Mouse (Mus musculus): Measurements from ENCODE around the gene Olfr572. TPM values are rescaled to one million over a fixed set of nuclear protein-coding genes. Genes with fewer than 3 reads are reported as not detected.

The Olfr572 gene
- polyA plus RNA-seq (2015; fragmentation: Nextera tagmentation; extraction: Ambion mirVana) = not detected in 2 replicates

DNA sequence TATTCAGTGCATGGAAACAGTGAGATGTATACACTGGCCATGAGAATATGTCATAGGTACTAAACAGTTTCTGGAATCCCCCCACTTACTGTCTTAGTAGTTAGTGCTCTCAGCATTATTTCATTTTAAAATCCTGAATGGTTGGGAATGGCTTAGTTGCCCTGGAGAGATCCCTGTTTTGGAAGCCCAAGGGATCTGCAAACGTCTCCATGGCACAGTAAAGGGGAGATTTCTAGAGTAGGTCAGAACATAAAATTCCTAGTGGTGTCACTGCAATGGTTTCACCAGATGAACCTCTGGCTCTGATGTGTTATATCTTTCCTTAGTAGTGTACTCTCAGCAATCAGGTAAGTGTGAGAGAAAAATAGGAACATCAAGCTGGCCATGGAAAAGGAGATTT, at the start of gene Olfr572:
Gene Olfr572, plus strand, starts transcription at position 301 of the 400 bp plus-strand sequence.
- H3K4me1 ChIP-seq (ENCODE audit: control insufficient read depth, insufficient read depth, low read length) = no peaks in the 10 kb centered on the region
- WGBS = 48% methylated on average over 1 of the region's 1 CpGs

DNA sequence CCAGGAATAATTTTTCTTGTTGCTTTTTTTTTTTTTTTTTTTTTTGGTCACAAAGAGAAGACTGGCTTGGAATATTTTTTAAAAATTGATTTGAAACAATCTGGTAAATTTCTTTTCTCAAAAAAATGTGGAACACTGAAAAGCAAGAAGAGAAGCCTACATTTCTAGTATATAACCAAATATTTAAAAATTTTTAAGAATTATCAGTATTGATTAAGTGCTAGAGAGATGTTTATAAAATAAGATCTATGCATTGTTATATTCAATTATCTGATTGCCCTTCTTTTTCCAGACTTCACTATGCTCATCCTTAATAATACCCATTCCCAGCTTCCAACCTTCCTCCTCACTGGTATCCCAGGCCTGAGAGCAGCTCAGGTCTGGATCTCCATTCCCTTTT, 47.4 kb upstream of the Olfr572 start, which contains the start of gene Olfr568:
Gene Olfr568, plus strand, starts transcription at position 301 of the 400 bp plus-strand sequence.
- no peaks in the 10 kb centered on the region for H3K36me3 ChIP-seq (ENCODE audit: control insufficient read depth, insufficient read depth, low read length)
- H3K27ac ChIP-seq (ENCODE audit: low read length) = no peak within 1 kb of the TSS
- no peak within 1 kb of the TSS for H3K9ac ChIP-seq (ENCODE audit: low read depth, low read length)
- H3K9me3 ChIP-seq (ENCODE audit: control insufficient read depth, low read length) = no peaks in the 10 kb centered on the region
- no peak within 1 kb of the TSS for H3K4me3 ChIP-seq (ENCODE audit: low read length)
- ATAC-seq = no peak
- H3K4me1 ChIP-seq (ENCODE audit: control insufficient read depth, insufficient read depth, low read length) = no peaks in the 10 kb centered on the region
- no peak within 1 kb of the TSS for H3K4me2 ChIP-seq (ENCODE audit: low read depth, low read length)
- no peaks in the 10 kb centered on the region for H3K27me3 ChIP-seq (replicated peaks; ENCODE audit: control insufficient read depth, insufficient read depth, low read length)

More for the DNA sequence above, at the start of gene Olfr572:
- Histone ChIP-seq H3K27me3 (replicated peaks; ENCODE audit: control insufficient read depth, insufficient read depth, low read length) (no peaks in the 10 kb centered on the region), H3K27ac (ENCODE audit: low read length) (no peak within 1 kb of the TSS), H3K4me2 (ENCODE audit: low read depth, low read length) (no peak within 1 kb of the TSS), H3K36me3 (ENCODE audit: control insufficient read depth, insufficient read depth, low read length) (no peaks in the 10 kb centered on the region), H3K4me3 (ENCODE audit: low read length) (no peak within 1 kb of the TSS), H3K9ac (ENCODE audit: low read depth, low read length) (no peak within 1 kb of the TSS), H3K9me3 (ENCODE audit: control insufficient read depth, low read length) (no peaks in the 10 kb centered on the region)
- no peak for ATAC-seq

DNA sequence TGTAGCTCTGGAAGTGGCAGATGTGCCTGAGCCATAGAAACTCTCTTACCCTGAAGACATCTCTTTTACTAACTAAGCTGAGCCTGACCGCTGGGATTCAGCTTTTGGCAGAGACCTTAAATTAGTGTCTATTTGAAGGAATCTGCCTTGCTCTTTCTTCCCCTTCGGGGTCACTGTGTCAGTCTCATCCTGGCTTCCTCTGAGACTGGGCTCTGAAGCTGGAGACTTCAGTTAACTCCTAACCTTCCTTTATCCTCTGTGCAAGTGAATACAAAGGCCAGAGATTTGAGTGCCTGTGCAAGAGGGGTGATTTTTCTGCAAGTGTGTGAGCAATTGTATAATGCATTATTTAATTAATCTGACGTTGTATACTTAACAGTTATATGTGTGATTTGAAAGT, 33.4 kb upstream of the Olfr572 start, which contains the start of gene Olfr569:
Gene Olfr569, minus strand, starts transcription at position 101 of the 400 bp plus-strand sequence.
- 59% methylated on average over 3 of the region's 3 CpGs for WGBS
- no peak within 1 kb of the TSS for H3K4me2 ChIP-seq (ENCODE audit: low read depth, low read length)
- no peaks in the 10 kb centered on the region for H3K36me3 ChIP-seq (ENCODE audit: control insufficient read depth, insufficient read depth, low read length)
- no peak within 1 kb of the TSS for H3K9ac ChIP-seq (ENCODE audit: low read depth, low read length)
- H3K9me3 ChIP-seq (ENCODE audit: control insufficient read depth, low read length) = no peaks in the 10 kb centered on the region
- ATAC-seq = no peak
- no peaks in the 10 kb centered on the region for H3K4me1 ChIP-seq (ENCODE audit: control insufficient read depth, insufficient read depth, low read length)
- H3K27ac ChIP-seq (ENCODE audit: low read length) = no peak within 1 kb of the TSS
- H3K27me3 ChIP-seq (replicated peaks; ENCODE audit: control insufficient read depth, insufficient read depth, low read length) = no peaks in the 10 kb centered on the region
- H3K4me3 ChIP-seq (ENCODE audit: low read length) = no peak within 1 kb of the TSS

DNA sequence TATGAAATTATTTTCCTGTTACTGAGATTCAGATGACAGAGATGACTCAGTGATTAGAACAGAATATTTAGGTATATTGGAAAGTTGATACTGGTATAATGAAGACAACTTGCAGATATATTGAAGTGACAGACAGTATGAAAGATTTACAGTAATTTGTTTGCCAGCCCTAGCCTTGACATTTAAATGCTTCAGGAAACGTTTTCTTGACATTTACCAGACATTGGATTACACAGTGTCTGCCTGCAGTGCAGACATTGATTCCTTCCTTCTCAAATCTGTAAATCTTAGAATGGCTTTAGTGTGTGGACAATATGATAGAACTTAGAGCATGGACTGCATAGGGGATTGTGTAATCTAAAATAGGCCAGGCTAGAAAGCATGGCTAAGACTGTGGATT, 8.9 kb upstream of the Olfr572 start:
- Histone ChIP-seq H3K9me3 (ENCODE audit: control insufficient read depth, low read length) (no peaks in the 10 kb centered on the region), H3K9ac (ENCODE audit: low read depth, low read length) (no peak overlapping the region), H3K27me3 (replicated peaks; ENCODE audit: control insufficient read depth, insufficient read depth, low read length) (no peaks in the 10 kb centered on the region), H3K36me3 (ENCODE audit: control insufficient read depth, insufficient read depth, low read length) (no peaks in the 10 kb centered on the region), H3K4me1 (ENCODE audit: control insufficient read depth, insufficient read depth, low read length) (no peaks in the 10 kb centered on the region), H3K4me3 (ENCODE audit: low read length) (no peak overlapping the region), H3K27ac (ENCODE audit: low read length) (no peak overlapping the region), H3K4me2 (ENCODE audit: low read depth, low read length) (no peak overlapping the region)
- 17% methylated on average over 1 of the region's 1 CpGs for WGBS
- no peak for ATAC-seq

DNA sequence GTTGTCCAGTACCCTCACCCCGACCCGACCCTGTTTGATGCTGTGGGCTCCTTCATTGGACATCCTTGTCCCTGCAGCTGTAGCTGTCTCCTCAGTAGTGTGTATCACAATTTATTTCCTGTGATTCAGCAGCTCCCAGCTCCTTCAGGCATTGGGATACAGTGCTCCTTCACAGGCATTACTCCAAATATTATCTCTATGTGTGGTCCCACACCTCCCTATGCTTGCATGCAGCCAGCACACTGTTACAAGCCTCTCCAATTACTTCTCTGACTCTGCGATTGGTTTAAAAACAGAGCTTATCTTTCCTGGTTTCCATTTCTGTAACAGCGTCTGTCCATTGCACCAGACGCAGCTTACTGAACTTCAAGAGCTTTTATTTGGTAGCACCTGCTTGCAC, 7.8 kb upstream of the Olfr572 start:
- Histone ChIP-seq H3K27me3 (replicated peaks; ENCODE audit: control insufficient read depth, insufficient read depth, low read length) (no peaks in the 10 kb centered on the region), H3K9ac (ENCODE audit: low read depth, low read length) (no peak overlapping the region), H3K27ac (ENCODE audit: low read length) (no peak overlapping the region), H3K4me3 (ENCODE audit: low read length) (no peak overlapping the region), H3K4me1 (ENCODE audit: control insufficient read depth, insufficient read depth, low read length) (no peaks in the 10 kb centered on the region), H3K9me3 (ENCODE audit: control insufficient read depth, low read length) (no peaks in the 10 kb centered on the region), H3K36me3 (ENCODE audit: control insufficient read depth, insufficient read depth, low read length) (no peaks in the 10 kb centered on the region), H3K4me2 (ENCODE audit: low read depth, low read length) (no peak overlapping the region)
- 47% methylated on average over 5 of the region's 5 CpGs for WGBS
- ATAC-seq = no peak

DNA sequence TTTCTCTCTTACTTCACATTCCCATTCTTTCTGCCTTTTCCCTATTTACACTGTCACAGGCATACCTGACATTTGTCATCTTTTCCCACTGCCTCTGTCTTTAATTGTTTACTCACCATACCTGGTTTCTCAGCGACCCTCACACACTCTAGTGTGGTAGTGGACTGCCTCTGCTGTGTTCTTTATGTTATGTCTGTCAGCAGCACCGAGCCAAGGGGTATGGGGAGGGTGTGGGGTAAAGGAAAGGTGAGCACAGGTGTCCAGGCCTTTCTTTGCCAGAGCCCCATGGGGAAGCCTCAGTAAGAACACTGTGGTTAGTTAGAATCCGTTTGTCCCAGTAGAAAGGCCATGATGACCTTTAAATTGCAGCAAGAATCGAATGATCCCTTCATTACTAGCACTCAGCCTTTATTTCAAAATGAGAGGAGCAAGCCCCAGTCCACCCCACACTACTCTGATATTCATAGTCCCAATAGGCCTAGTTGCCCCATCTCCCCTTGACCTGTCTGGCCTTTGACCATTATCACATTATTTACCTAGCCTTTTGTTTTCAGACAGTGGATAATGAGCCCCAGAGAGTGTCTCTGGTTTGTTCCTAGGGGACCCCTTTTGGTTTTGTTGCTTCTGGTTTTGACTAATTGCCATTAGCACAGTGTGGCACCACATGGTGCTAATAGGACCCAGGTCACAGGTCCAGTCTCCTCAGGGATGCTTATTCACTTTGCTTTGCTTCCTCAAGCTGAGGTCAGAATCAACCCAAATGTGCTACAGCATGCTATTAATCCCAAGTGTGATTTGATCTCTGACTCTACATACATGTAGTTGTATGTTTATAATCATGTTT, 7.0 kb upstream of the Olfr572 start, which contains the start of gene Olfr571:
Gene Olfr571, minus strand, starts transcription at position 505 of the 844 bp plus-strand sequence.
- no peak within 1 kb of the TSS for H3K9ac ChIP-seq (ENCODE audit: low read depth, low read length)
- no peak within 1 kb of the TSS for H3K4me2 ChIP-seq (ENCODE audit: low read depth, low read length)
- WGBS = 55% methylated on average over 4 of the region's 4 CpGs
- no peaks in the 10 kb centered on the region for H3K4me1 ChIP-seq (ENCODE audit: control insufficient read depth, insufficient read depth, low read length)
- ATAC-seq = no peak
- no peaks in the 10 kb centered on the region for H3K9me3 ChIP-seq (ENCODE audit: control insufficient read depth, low read length)
- H3K4me3 ChIP-seq (ENCODE audit: low read length) = no peak within 1 kb of the TSS
- no peaks in the 10 kb centered on the region for H3K36me3 ChIP-seq (ENCODE audit: control insufficient read depth, insufficient read depth, low read length)
- no peak within 1 kb of the TSS for H3K27ac ChIP-seq (ENCODE audit: low read length)
- no peaks in the 10 kb centered on the region for H3K27me3 ChIP-seq (replicated peaks; ENCODE audit: control insufficient read depth, insufficient read depth, low read length)

DNA sequence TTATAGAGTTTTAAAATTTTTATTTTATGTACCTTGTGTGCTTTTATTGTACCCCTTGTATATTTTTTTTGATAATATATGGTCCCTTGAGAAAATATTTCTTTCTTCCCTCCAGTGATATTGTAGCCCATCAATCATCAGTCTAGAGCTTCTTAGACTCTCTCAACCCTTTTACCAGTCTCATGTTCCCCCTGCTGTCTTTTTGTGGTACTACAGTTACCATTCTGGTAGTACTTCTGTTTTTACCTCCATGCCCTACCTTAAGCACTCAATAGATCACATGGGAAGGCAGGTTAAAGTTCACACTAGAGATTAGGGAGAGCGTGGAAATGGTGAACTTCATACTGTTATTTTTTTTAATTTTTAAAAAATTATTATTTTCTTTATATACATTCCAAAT, 4.6 kb upstream of the Olfr572 start:
- Histone ChIP-seq H3K4me1 (ENCODE audit: control insufficient read depth, insufficient read depth, low read length) (no peaks in the 10 kb centered on the region), H3K4me2 (ENCODE audit: low read depth, low read length) (no peak overlapping the region), H3K27ac (ENCODE audit: low read length) (no peak overlapping the region), H3K9me3 (ENCODE audit: control insufficient read depth, low read length) (no peaks in the 10 kb centered on the region), H3K36me3 (ENCODE audit: control insufficient read depth, insufficient read depth, low read length) (no peaks in the 10 kb centered on the region), H3K9ac (ENCODE audit: low read depth, low read length) (no peak overlapping the region), H3K27me3 (replicated peaks; ENCODE audit: control insufficient read depth, insufficient read depth, low read length) (no peaks in the 10 kb centered on the region), H3K4me3 (ENCODE audit: low read length) (no peak overlapping the region)
- 8% methylated on average over 1 of the region's 1 CpGs for WGBS
- ATAC-seq = peak; percentile 64

DNA sequence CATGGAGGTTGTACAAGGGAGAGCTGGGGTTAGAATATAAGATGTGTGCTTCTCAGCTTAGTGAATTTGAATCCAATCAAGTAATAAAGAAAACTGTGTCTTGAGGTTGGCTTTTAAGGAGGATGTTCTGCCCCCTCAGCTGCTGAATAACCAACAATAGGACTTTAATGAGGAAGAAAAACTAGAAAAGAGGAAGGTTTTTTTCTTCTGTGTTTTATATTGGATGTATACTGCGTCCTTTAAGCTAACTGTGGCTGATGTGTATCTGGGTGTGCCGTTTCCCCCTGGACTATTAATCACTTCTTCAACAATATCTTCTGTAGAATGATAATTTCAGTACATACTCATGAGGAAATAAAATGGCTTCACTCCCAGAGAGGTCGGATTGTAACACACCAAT, 2.9 kb downstream of the Olfr572 start:
- H3K27ac ChIP-seq (ENCODE audit: low read length) = no peak overlapping the region
- no peak overlapping the region for H3K4me3 ChIP-seq (ENCODE audit: low read length)
- H3K4me2 ChIP-seq (ENCODE audit: low read depth, low read length) = no peak overlapping the region
- H3K4me1 ChIP-seq (ENCODE audit: control insufficient read depth, insufficient read depth, low read length) = no peaks in the 10 kb centered on the region
- H3K27me3 ChIP-seq (replicated peaks; ENCODE audit: control insufficient read depth, insufficient read depth, low read length) = no peaks in the 10 kb centered on the region
- H3K9ac ChIP-seq (ENCODE audit: low read depth, low read length) = no peak overlapping the region
- WGBS = 65% methylated on average over 3 of the region's 3 CpGs
- H3K9me3 ChIP-seq (ENCODE audit: control insufficient read depth, low read length) = no peaks in the 10 kb centered on the region
- no peak for ATAC-seq
- no peaks in the 10 kb centered on the region for H3K36me3 ChIP-seq (ENCODE audit: control insufficient read depth, insufficient read depth, low read length)

DNA sequence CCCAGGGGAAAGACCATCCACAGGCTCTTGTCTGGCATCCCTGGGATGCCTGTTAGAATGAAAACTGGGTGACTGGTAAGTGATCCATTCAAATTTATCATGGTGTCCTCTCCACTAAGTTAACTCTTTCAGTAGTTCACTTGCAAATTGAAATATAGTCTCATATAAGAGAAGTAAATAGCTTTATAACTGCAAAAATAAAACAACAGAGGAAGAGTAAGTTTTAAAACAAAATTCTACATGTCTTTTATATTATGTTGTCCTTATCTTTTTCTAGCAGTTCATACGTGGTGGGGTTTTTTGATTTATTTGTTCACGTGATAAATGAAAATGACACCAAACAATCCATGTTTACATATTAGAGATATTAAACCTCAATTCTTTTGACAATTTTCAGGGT, 18.3 kb downstream of the Olfr572 start, which contains the start of gene Olfr573-ps1:
Gene Olfr573-ps1, minus strand, starts transcription at position 101 of the 400 bp plus-strand sequence.
- Histone ChIP-seq H3K4me2 (ENCODE audit: low read depth, low read length) (no peak within 1 kb of the TSS), H3K27me3 (replicated peaks; ENCODE audit: control insufficient read depth, insufficient read depth, low read length) (no peaks in the 10 kb centered on the region), H3K27ac (ENCODE audit: low read length) (no peak within 1 kb of the TSS), H3K4me1 (ENCODE audit: control insufficient read depth, insufficient read depth, low read length) (no peaks in the 10 kb centered on the region), H3K36me3 (ENCODE audit: control insufficient read depth, insufficient read depth, low read length) (no peaks in the 10 kb centered on the region), H3K9me3 (ENCODE audit: control insufficient read depth, low read length) (no peaks in the 10 kb centered on the region), H3K4me3 (ENCODE audit: low read length) (no peak within 1 kb of the TSS), H3K9ac (ENCODE audit: low read depth, low read length) (no peak within 1 kb of the TSS)
- WGBS = 80% methylated on average over 2 of the region's 2 CpGs
- ATAC-seq = no peak

All from intestine, embryonic 16.5 days (tissue).